Mouse (Mus musculus): ENCODE data around the gene Cabp4. TPM values are rescaled to one million over a fixed set of nuclear protein-coding genes. Genes with fewer than 3 reads are reported as not detected.

The Cabp4 gene
- polyA plus RNA-seq, 1 experiment, result 0.10 TPM

DNA sequence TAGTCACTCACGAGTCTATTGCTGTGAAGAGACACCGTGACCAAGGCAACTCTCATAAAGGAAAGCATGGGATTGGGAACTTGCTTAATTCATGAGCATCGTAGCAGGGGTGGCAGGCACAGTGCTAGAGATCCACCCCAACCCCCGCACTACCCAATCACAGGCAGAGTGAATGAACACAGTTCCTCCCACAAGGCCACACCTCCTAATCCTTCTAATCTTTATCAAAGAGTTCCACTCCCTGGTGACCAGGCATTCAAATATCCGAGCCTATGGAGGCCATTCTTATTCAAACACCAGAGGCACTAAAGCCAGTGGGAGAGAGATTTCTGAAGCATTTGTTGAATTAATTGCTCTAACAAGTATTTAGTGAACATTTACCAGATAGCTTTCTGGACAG, 2.1 kb upstream of the Cabp4 start:
- no peak overlapping the region for H3K4me3 ChIP-seq
- peaks cover 5% of the 10 kb centered on the region for H3K36me3 ChIP-seq (ENCODE audit: control insufficient read depth, insufficient read depth)
- H3ac ChIP-seq (ENCODE audit: control insufficient read depth, insufficient read length), result no peak overlapping the region
- peaks cover 15% of the 10 kb centered on the region for H3K79me2 ChIP-seq (ENCODE audit: control insufficient read depth, insufficient read depth)
- no peaks in the 10 kb centered on the region for H3K27me3 ChIP-seq (ENCODE audit: control insufficient read depth, insufficient read depth, insufficient read length)
- TF ChIP-seq E2F4 (IDR thresholded peaks at IDR 0.05; ENCODE audit: insufficient read depth), result no peak
- no peak for TF ChIP-seq USF1 (IDR thresholded peaks at IDR 0.05; ENCODE audit: low read depth)
- TF ChIP-seq MAX (IDR thresholded peaks at IDR 0.05; ENCODE audit: low read depth), result no peak
- no peak for TF ChIP-seq POLR2A (IDR thresholded peaks at IDR 0.05; ENCODE audit: insufficient read length, low read depth)
- TF ChIP-seq MYOD1 (IDR thresholded peaks at IDR 0.05; ENCODE audit: control insufficient read depth in 1 of 3, insufficient read length in 2 of 3, low read depth in 2 of 3), result no peak
- TF ChIP-seq TCF12 (IDR thresholded peaks at IDR 0.05; ENCODE audit: insufficient read depth, poor library complexity, severe bottlenecking), result no peak
- no peak for TF ChIP-seq SRF (IDR thresholded peaks at IDR 0.05; ENCODE audit: control insufficient read depth, insufficient read length, low read depth)
- no peak overlapping the region for H3K4me2 ChIP-seq (ENCODE audit: low read depth)

DNA sequence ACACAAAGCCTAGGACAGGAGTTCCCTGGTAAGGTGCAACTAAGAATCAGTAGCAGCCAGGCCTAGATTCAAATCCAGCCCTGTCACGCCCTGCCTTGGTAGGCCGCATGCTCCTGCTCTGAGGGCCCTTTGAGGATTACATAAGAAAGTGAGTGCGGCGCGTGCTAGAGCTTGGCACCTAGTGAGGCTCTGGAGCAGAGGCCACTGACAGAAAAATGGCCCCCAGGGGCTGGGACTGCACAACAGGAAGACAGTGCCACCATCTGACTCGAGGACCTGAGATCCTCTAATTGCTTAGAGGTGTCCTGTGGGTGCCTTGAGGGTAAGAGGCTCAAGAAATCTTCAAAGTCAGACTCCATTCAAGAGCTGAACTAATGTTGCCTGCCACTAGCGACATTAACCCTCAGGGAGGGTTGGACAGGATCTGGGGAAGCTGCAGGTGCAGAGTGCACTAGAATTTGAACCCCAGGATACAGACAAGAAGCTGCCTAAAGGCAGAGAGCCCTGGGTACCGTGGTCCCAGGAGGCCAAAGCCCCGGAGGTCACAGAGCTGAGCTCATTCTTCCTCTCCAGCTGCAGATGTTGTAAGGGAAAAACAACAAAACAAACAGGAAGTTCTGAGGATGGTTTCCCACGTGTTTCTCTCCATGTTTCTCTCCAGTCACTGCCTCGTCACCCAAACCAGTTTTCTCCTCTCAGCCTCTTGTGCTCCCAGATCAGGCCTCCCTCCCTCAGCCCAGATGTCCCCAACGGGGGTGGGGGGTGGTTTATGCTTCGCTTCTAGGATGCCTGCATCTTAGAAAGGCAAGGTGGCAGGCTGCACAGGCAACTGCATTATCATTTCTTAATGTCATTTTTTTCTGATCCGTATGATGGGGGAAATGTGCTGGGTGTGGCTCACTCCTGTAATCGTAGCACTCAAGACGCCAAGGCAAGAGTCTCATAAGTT, 991 bp upstream of the Cabp4 start:
- no peaks in the 10 kb centered on the region for H3K36me3 ChIP-seq (ENCODE audit: control insufficient read depth, insufficient read depth)
- no peak overlapping the region for H3ac ChIP-seq (ENCODE audit: control insufficient read depth, insufficient read length)
- no peak overlapping the region for H3K4me3 ChIP-seq
- no peaks in the 10 kb centered on the region for H3K27me3 ChIP-seq (ENCODE audit: control insufficient read depth, insufficient read depth, insufficient read length)
- H3K79me2 ChIP-seq (ENCODE audit: control insufficient read depth, insufficient read depth), result peaks cover 12% of the 10 kb centered on the region
- TF ChIP-seq POLR2A (IDR thresholded peaks at IDR 0.05; ENCODE audit: insufficient read length, low read depth), result no peak
- TF ChIP-seq REST (IDR thresholded peaks at IDR 0.05; ENCODE audit: insufficient read depth, insufficient read length), result no peak
- no peak for TF ChIP-seq E2F4 (IDR thresholded peaks at IDR 0.05; ENCODE audit: insufficient read depth)
- no peak overlapping the region for H3K4me2 ChIP-seq (ENCODE audit: low read depth)

DNA sequence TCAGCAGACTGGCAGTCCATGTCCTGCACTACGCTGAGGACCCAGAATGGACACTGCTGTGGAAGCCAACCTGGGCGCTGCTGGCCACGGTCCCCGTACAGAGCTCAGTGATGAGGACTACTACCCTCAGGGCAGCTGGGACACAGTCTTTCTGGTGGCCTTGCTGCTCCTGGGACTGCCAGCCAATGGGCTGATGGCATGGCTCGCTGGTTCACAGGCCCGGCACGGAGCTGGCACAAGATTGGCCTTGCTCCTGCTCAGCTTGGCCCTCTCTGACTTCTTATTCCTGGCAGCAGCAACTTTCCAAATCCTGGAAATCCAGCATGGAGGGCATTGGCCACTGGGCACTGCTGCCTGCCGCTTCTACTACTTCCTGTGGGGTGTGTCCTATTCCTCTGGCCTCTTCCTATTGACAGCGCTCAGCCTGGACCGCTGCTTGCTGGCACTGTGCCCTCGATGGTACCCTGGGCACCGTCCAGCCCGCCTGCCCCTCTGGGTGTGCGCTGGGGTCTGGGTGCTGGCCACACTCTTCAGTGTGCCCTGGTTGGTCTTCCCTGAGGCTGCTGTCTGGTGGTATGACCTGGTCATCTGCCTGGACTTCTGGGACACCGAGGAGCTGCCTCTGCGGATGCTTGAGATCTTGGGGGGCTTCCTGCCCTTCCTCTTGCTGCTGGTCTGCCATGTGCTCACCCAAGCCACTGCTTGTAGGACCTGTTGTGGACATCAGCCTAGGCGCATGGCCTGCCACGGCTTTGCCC, 1.2 kb downstream of the Cabp4 start:
- no peak overlapping the region for H3ac ChIP-seq (ENCODE audit: control insufficient read depth, insufficient read length)
- H3K36me3 ChIP-seq (ENCODE audit: control insufficient read depth, insufficient read depth), result no peaks in the 10 kb centered on the region
- H3K27me3 ChIP-seq (ENCODE audit: control insufficient read depth, insufficient read depth, insufficient read length), result no peaks in the 10 kb centered on the region
- H3K4me2 ChIP-seq (ENCODE audit: low read depth), result no peak overlapping the region
- H3K79me2 ChIP-seq (ENCODE audit: control insufficient read depth, insufficient read depth), result no peaks in the 10 kb centered on the region
- H3K4me3 ChIP-seq, result no peak overlapping the region
- TF ChIP-seq TCF3 (IDR thresholded peaks at IDR 0.05; ENCODE audit: insufficient read length, low read depth), result no peak
- TF ChIP-seq POLR2AphosphoS2 (IDR thresholded peaks at IDR 0.05; ENCODE audit: insufficient read length, low read depth), result no peak
- no peak for TF ChIP-seq POLR2A (IDR thresholded peaks at IDR 0.05; ENCODE audit: insufficient read length, low read depth)
- TF ChIP-seq USF1 (IDR thresholded peaks at IDR 0.05; ENCODE audit: low read depth), result no peak

DNA sequence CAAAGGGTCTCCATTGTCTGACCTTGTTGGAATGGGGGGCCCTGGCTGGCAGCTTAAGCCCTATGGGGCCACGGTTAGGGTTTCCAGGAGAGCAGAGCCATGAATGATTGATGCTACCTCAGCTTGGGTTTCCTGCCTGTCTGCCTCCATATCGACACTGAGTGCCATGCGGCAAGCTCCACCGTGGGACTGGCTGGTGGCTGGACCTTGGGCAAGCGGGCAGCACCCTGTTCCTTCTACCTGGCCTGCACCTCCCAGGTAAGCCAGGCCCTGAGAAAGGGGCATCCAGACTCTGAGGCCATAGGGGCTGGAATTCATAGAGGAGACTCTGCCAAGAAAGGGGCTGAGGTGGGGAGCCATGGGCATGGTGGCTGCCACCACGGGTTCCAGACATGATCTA, 3.7 kb downstream of the Cabp4 start:
- H3K36me3 ChIP-seq (ENCODE audit: control insufficient read depth, insufficient read depth), result no peaks in the 10 kb centered on the region

DNA sequence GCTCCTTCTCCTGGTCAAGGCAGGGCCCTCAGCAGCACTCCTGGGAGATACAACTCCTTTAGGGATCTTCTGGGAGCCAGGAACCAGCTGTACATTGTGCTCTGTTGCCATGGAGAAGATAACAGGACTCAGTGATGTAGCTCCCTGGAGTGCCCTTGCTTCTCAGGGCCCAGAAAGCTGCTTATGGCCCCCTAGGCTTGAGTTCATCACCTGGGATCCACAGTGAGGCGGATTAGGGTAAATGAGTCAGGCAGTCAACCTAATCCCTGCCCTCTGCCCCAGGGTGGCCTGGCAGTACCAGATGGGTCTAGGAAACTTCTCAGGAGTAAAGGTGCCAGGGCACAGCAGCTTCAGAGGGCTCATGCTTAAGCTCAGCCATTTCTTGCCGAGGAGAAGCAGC, 4.4 kb downstream of the Cabp4 start, which contains the start of gene Gpr152:
Gpr152 (plus strand) TSS at position 342 of the 400 bp plus-strand sequence.
- Histone ChIP-seq H3K79me2 (ENCODE audit: control insufficient read depth, insufficient read depth) (no peaks in the 10 kb centered on the region), H3K36me3 (ENCODE audit: control insufficient read depth, insufficient read depth) (no peaks in the 10 kb centered on the region), H3K4me3 (no peak within 1 kb of the TSS), H3ac (ENCODE audit: control insufficient read depth, insufficient read length) (no peak within 1 kb of the TSS), H3K27me3 (ENCODE audit: control insufficient read depth, insufficient read depth, insufficient read length) (no peaks in the 10 kb centered on the region), H3K4me2 (ENCODE audit: low read depth) (no peak within 1 kb of the TSS)
- no peak for TF ChIP-seq POLR2A (IDR thresholded peaks at IDR 0.05; ENCODE audit: insufficient read length, low read depth)
- TF ChIP-seq CEBPB (IDR thresholded peaks at IDR 0.05; ENCODE audit: insufficient read depth, poor library complexity, severe bottlenecking), result no peak
- no peak for TF ChIP-seq REST (IDR thresholded peaks at IDR 0.05; ENCODE audit: insufficient read depth, insufficient read length)
- TF ChIP-seq SRF (IDR thresholded peaks at IDR 0.05; ENCODE audit: control insufficient read depth, insufficient read length, low read depth), result no peak
- TF ChIP-seq E2F4 (IDR thresholded peaks at IDR 0.05; ENCODE audit: insufficient read depth), result no peak
- TF ChIP-seq MAX (IDR thresholded peaks at IDR 0.05; ENCODE audit: low read depth), result no peak
- no peak for TF ChIP-seq MYOG (IDR thresholded peaks at IDR 0.05; ENCODE audit: control insufficient read depth in 1 of 3, insufficient read depth in 1 of 3, insufficient read length in 2 of 3, low read depth in 2 of 3)
- no peak for TF ChIP-seq POLR2AphosphoS2 (IDR thresholded peaks at IDR 0.05; ENCODE audit: insufficient read length, low read depth)
- TF ChIP-seq MYOD1 (IDR thresholded peaks at IDR 0.05; ENCODE audit: control insufficient read depth in 1 of 3, insufficient read length in 2 of 3, low read depth in 2 of 3), result no peak
- no peak for TF ChIP-seq USF1 (IDR thresholded peaks at IDR 0.05; ENCODE audit: low read depth)
- no peak for TF ChIP-seq TCF3 (IDR thresholded peaks at IDR 0.05; ENCODE audit: insufficient read length, low read depth)
- TF ChIP-seq TCF12 (IDR thresholded peaks at IDR 0.05; ENCODE audit: insufficient read depth, poor library complexity, severe bottlenecking), result no peak

More for the DNA sequence above, 3.7 kb downstream of the Cabp4 start:
- Histone ChIP-seq H3K27me3 (ENCODE audit: control insufficient read depth, insufficient read depth, insufficient read length) (no peaks in the 10 kb centered on the region), H3K4me2 (ENCODE audit: low read depth) (no peak overlapping the region), H3K4me3 (no peak overlapping the region), H3K79me2 (ENCODE audit: control insufficient read depth, insufficient read depth) (no peaks in the 10 kb centered on the region), H3ac (ENCODE audit: control insufficient read depth, insufficient read length) (no peak overlapping the region)
- TF ChIP-seq REST (IDR thresholded peaks at IDR 0.05; ENCODE audit: insufficient read depth, insufficient read length) (no peak), TCF12 (IDR thresholded peaks at IDR 0.05; ENCODE audit: insufficient read depth, poor library complexity, severe bottlenecking) (no peak)
